Mouse (Mus musculus) midbrain, embryonic 14.5 days (tissue): ENCODE results near the gene Cfi. TPM values are rescaled to one million over a fixed set of nuclear protein-coding genes. Genes with fewer than 3 reads are reported as not detected.

ENCODE experiments used
- ATAC-seq: fragments of 200-750 bp; cut with Nextera tagmentation; 2 replicates; pipeline ENCODE4 v1.8.0; 2017; ENCODE audit warnings: moderate number of reproducible peaks, moderate library complexity; ENCODE audit not compliant: low FRiP score, low TSS enrichment
- DNase-seq: peaks from one replicate; pipeline ENCODE4 v3.0.0-alpha.2; 2015
- H3K27ac ChIP-seq: fragments of 300-500 bp; sonication (generic); replicated peaks from 2 replicates; pipeline ENCODE4 v1.5.1; 2014; ENCODE audit warnings: mild to moderate bottlenecking, low read depth, low read length, moderate library complexity
- H3K27me3 ChIP-seq: fragments of 300-500 bp; sonication (generic); 2 replicates; pipeline ENCODE4 v1.6.1; 2014; ENCODE audit warnings: low read length, control low read depth, mixed read lengths; ENCODE audit not compliant: control insufficient read depth, insufficient read depth
- H3K36me3 ChIP-seq: fragments of 300-500 bp; sonication (generic); 2 replicates; pipeline ENCODE4 v1.6.1; 2014; ENCODE audit warnings: low read length, control low read depth; ENCODE audit not compliant: control insufficient read depth, insufficient read depth
- H3K4me1 ChIP-seq: fragments of 300-500 bp; sonication (generic); 2 replicates; pipeline ENCODE4 v1.6.1; 2014; ENCODE audit warnings: mild to moderate bottlenecking, antibody characterized with exemption, low read length, control low read depth; ENCODE audit not compliant: control insufficient read depth, insufficient read depth
- H3K4me2 ChIP-seq: fragments of 300-500 bp; sonication (generic); 2 replicates; pipeline ENCODE4 v1.6.1; 2014; ENCODE audit warnings: mild to moderate bottlenecking, low read length, moderate library complexity
- H3K4me3 ChIP-seq: fragments of 300-500 bp; sonication (generic); replicated peaks from 2 replicates; pipeline ENCODE4 v1.5.1; 2014; ENCODE audit warnings: low read depth, low read length
- H3K9ac ChIP-seq: fragments of 300-500 bp; sonication (generic); replicated peaks from 2 replicates; pipeline ENCODE4 v1.6.1; 2014; ENCODE audit warnings: mild to moderate bottlenecking, low read length, moderate library complexity
- H3K9me3 ChIP-seq: fragments of 300-500 bp; sonication (generic); 2 replicates; pipeline ENCODE4 v1.6.1; 2016; ENCODE audit warnings: low read length, control low read depth, mixed read lengths; ENCODE audit not compliant: control insufficient read depth
- WGBS: fragments of 180-500 bp; shearing (Covaris S2); extraction: QIAGEN DNeasy Blood & Tissue Kit; methylation state at CpG from one replicate; pipeline ENCODE4 v1.1.7; 2014; 5-methylcytosine and 5-hydroxymethylcytosine counted together
- polyA plus RNA-seq: library from polyadenylated mRNA; unstranded; fragments of >200 nt; fragmentation: Nextera tagmentation; extraction: Ambion mirVana; gene quantifications from 2 replicates; pipeline ENCODE4 v1.2.1, GENCODE M21; 2014

Cfi gene
- polyA plus RNA-seq, 1 experiment from 2014 or later: 0.39 TPM

DNA sequence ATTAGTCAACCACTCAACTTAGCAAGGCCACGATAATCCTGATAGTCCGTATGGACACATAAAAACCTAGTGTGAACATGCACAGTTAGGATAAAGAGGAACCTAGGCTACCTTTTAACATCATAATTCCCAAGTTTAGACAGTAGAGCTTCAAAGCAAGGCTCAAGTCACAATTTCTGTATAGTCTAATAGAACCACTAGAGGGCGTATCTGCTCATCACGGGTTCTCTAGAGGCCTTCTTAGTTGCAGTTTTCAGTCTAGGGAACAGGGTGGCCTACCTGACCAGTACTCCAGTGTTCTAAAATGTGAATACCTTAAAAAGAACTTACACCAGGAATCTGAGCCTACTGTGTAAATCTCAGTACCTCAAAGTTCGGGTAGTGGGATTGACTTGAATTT is 12.4 kb upstream of the Cfi start:
- Histone ChIP-seq H3K9ac (no peak overlapping the region), H3K4me2 (no peak overlapping the region), H3K27ac (no peak overlapping the region), H3K27me3 (no peaks in the 10 kb centered on the region), H3K4me3 (no peak overlapping the region), H3K4me1 (no peaks in the 10 kb centered on the region), H3K36me3 (peaks cover 35% of the 10 kb centered on the region), H3K9me3 (no peaks in the 10 kb centered on the region)
- ATAC-seq: no peak
- DNase-seq: peak; percentile 76
- 55% methylated on average over 5 of the region's 5 CpGs for WGBS

DNA sequence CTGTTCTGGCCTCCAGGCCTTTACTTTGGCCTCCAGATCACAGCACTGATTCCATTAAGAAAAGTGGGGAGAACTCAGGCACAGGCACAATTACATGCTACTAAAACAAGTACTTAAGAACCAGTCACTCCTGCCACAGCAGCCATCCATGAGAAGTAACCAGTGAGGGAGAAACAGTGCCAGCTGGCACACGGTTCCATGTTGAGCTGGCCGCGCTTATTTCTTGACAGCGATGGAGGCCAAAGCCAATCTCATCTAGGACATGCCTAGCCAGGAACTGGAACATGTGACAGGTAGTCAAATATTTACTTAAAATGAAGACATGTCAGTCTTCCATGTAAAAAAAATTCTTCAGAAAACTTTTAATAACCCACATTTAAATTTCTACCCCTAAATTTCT is 11.5 kb upstream of the Cfi start:
- Histone ChIP-seq H3K36me3 (peaks cover 38% of the 10 kb centered on the region), H3K4me1 (no peaks in the 10 kb centered on the region), H3K27me3 (no peaks in the 10 kb centered on the region), H3K9ac (no peak overlapping the region), H3K4me2 (no peak overlapping the region), H3K9me3 (no peaks in the 10 kb centered on the region), H3K27ac (no peak overlapping the region), H3K4me3 (no peak overlapping the region)
- ATAC-seq (no peak), DNase-seq (no peak)
- WGBS: 97% methylated on average over 4 of the region's 4 CpGs

DNA sequence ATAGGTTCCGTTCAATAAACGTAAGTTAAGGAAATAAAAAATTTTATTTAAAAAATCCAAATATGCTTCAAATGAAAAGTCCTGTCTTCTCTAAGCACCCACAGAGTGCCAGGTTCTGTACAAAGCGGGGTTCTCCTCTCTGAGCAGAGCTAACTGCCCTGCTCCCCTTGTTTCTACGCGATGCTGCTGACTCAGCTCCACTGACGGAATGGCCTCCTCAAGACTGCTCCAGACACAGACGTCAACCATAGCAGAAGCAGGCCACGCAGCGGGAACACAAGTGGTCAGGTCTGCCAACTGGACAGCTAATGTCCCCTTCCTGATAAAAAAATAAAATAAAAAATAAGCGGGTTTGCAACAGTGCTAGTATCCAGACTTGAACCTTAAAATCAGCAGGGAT is 10.8 kb upstream of the Cfi start:
- H3K4me3 ChIP-seq: no peak overlapping the region
- WGBS: 94% methylated on average over 10 of the region's 10 CpGs
- H3K4me2 ChIP-seq: no peak overlapping the region
- no peak overlapping the region for H3K27ac ChIP-seq
- H3K27me3 ChIP-seq: no peaks in the 10 kb centered on the region
- DNase-seq (no peak), ATAC-seq (no peak)
- peaks cover 6% of the 10 kb centered on the region for H3K4me1 ChIP-seq
- H3K9me3 ChIP-seq: no peaks in the 10 kb centered on the region
- H3K9ac ChIP-seq: no peak overlapping the region
- peaks cover 38% of the 10 kb centered on the region for H3K36me3 ChIP-seq

DNA sequence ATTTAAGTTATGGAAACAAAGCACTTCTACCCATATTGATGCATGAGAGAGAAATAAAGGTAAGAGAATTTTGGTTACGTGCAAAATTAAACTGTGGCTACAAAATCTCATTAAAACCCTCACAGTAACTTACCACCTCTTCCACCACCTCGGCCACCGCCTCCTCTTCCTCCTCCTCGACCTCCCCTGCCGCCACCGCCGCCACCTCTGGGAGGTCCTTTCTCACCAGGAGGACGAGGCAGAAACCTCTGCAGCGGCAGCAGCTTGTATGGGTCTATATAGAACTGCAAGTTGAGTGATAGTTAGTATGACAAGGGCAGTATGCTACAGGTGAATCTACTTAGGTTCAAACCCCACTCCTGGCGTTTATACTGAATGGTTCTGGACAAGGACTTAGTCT is 9.0 kb upstream of the Cfi start:
- WGBS: 92% methylated on average over 10 of the region's 10 CpGs
- no peak overlapping the region for H3K27ac ChIP-seq
- no peaks in the 10 kb centered on the region for H3K9me3 ChIP-seq
- no peak overlapping the region for H3K4me2 ChIP-seq
- H3K9ac ChIP-seq: no peak overlapping the region
- no peak for ATAC-seq
- peaks cover 38% of the 10 kb centered on the region for H3K36me3 ChIP-seq
- no peak for DNase-seq
- no peak overlapping the region for H3K4me3 ChIP-seq
- no peaks in the 10 kb centered on the region for H3K27me3 ChIP-seq
- H3K4me1 ChIP-seq: peaks cover 13% of the 10 kb centered on the region

DNA sequence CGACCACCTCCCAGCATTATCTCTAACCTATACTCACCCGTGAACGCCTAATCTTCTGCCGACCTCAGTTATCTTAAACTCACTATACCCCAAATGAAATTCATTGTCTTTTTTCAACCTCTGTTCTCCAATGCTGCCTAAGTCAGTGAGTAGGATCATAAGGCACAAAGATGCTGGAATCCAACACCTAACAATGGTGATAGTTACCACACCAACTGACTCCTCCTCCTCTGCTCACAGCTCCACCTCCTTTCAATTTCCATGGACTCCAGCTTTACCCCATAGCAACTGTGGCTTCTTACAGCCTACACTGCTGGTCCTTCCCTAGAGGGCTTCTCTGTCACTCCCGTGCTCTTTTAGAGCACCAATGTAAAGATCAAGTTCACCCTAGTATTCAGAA is 8.0 kb upstream of the Cfi start:
- Histone ChIP-seq H3K27me3 (no peaks in the 10 kb centered on the region), H3K9me3 (no peaks in the 10 kb centered on the region), H3K36me3 (peaks cover 35% of the 10 kb centered on the region), H3K27ac (no peak overlapping the region), H3K4me1 (peaks cover 15% of the 10 kb centered on the region), H3K9ac (no peak overlapping the region), H3K4me2 (no peak overlapping the region), H3K4me3 (no peak overlapping the region)
- ATAC-seq: no peak
- WGBS: 96% methylated on average over 5 of the region's 5 CpGs
- no peak for DNase-seq

DNA sequence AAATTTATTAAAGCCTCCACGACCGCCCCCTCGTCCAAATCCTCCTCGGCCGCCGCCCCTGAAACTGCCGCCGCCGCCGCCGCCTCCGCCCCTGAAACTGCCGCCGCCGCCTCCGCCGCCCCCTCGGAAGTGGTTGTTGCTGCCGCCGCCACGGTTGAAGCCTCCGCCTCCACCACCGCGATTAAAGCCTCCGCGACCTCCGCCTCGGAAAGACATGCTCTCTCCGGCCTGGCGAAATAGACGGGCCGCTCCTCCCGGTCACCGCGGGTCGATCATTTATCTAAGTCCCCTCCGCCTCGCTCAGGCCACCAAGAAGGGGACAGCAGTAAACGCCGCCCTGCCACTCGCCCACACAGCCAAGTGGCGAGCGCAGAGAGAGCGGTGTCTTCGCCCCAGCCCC is 5.1 kb upstream of the Cfi start:
- peaks cover 12% of the 10 kb centered on the region; the same call in 1 of the 2 replicates for H3K36me3 ChIP-seq
- no peaks in the 10 kb centered on the region for H3K9me3 ChIP-seq
- DNase-seq (no peak), ATAC-seq (no peak)
- H3K27me3 ChIP-seq: no peaks in the 10 kb centered on the region
- peaks cover 15% of the 10 kb centered on the region for H3K4me1 ChIP-seq
- H3K4me2 ChIP-seq: peak overlapping the region; percentile 76
- peak overlapping the region; percentile 72 for H3K9ac ChIP-seq
- peak overlapping the region; percentile 89 for H3K4me3 ChIP-seq
- H3K27ac ChIP-seq: peak overlapping the region; percentile 95
- WGBS: 0% methylated on average over 44 of the region's 45 CpGs

DNA sequence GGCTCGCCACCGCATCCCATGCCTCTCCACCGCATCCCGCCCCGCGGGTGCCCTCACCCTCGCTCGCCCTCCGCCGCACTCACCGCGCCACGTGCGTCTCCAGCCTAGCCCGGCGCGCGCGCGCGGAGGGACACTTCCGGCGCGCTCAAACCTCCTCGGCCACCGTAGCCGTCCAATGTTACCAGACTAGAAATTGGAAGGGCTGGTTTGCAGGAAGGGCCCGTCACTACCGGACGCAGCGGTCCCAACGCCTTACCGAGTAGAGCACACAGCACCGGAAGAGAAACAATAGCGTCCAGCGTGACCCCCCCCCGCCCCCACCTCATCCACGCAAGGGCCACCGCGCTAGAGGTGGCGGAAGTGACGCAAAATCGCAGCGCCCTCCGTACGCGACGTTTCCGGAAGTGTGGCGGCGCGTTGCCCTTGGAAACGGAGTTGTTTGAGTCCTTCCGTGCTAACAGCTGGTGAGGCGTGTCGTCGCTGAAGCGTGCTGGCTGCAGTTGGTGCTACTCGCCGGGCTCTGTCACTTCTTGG is 4.6 kb upstream of the Cfi start, which contains the start of gene Gar1:
Gene Gar1, minus strand, starts transcription at position 362 of the 534 bp plus-strand sequence.
- ATAC-seq: peak; percentile 95
- no peaks in the 10 kb centered on the region for H3K27me3 ChIP-seq
- under 1% methylated on average over 60 of the region's 60 CpGs for WGBS
- H3K4me3 ChIP-seq: peak within 1 kb of the TSS; percentile 89
- H3K4me1 ChIP-seq: peaks cover 15% of the 10 kb centered on the region
- H3K27ac ChIP-seq: peak within 1 kb of the TSS; percentile 95
- H3K9me3 ChIP-seq: no peaks in the 10 kb centered on the region
- H3K4me2 ChIP-seq: peak within 1 kb of the TSS; percentile 76
- peak within 1 kb of the TSS; percentile 72 for H3K9ac ChIP-seq
- DNase-seq: peak; percentile 99
- peaks cover 12% of the 10 kb centered on the region; the same call in 1 of the 2 replicates for H3K36me3 ChIP-seq

DNA sequence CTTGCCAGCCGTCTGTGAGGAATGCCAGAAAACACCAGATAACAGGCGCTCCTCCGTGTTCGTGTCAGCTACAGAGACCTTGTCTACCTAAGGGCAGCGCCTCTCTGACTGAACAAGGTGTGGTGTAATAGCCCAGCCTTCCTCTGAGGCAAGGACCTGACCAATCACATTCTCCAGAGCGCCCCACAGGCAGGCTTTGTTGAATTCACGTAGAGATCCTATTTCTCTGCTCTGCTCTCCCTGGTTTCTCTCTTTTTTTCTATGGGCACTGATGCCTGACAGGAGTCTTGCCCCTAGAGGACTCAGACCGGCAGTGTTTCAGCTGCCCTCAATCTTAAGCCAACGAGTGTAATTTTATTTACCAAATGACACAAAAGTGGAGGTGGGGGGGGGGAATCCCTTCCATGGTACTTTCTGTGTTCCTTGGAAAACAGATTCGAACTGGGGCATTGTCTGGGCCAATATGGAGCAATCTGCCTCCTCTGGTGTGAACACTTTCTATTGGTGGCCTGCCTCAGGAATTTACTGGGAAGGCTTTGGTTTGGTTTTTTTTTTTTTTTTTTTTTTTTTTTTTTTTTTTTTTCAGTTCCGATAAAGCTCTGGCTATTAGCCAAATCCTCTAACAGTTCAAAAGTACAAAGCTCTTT is 490 bp downstream of the Cfi start:
- WGBS: 6% methylated on average over 11 of the region's 11 CpGs
- Histone ChIP-seq H3K9me3 (no peaks in the 10 kb centered on the region), H3K36me3 (no peaks in the 10 kb centered on the region), H3K4me1 (0 out of 2 replicates have a peak, but pooled peaks cover 4% of the 10 kb centered on the region), H3K27ac (no peak overlapping the region), H3K4me3 (no peak overlapping the region), H3K4me2 (peak overlapping the region; percentile 23), H3K27me3 (no peaks in the 10 kb centered on the region), H3K9ac (no peak overlapping the region)
- ATAC-seq: no peak
- DNase-seq: peak; percentile 19

DNA sequence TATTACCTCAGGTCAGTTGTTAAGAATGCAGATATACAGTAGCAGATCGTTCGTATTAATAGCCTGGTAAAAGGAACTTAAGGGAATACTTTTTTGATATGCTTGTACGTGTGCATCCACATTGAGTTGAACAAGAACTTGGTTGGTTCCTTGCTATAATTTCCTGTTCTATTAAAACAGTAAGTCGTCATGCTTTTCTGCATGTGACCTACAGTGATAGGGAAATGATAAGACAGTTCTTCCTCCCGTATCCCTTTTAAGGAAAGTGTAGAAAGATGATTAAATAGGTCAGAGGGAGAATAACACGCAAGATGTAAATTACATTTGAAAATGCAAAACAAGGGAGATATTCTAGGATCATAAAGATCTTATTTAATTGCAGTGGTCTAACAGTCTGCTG is 1.3 kb downstream of the Cfi start:
- 90% methylated on average over 6 of the region's 6 CpGs for WGBS
- Histone ChIP-seq H3K4me1 (no peaks in the 10 kb centered on the region), H3K9me3 (no peaks in the 10 kb centered on the region), H3K36me3 (no peaks in the 10 kb centered on the region), H3K4me3 (no peak overlapping the region), H3K27me3 (no peaks in the 10 kb centered on the region), H3K27ac (no peak overlapping the region), H3K9ac (no peak overlapping the region), H3K4me2 (no peak overlapping the region)
- ATAC-seq: no peak
- DNase-seq: no peak
